Mouse (Mus musculus) neutrophil, adult 5-6 weeks (primary cell): ENCODE data around the gene Zfp503. TPM values are rescaled to one million over a fixed set of nuclear protein-coding genes. Genes with fewer than 3 reads are reported as not detected.

Experiments
- ATAC-seq: fragments of 151-379, 151-347 bp; 2 replicates; pipeline ENCODE4 v1.8.0; 2017; ENCODE audit warnings: mild to moderate bottlenecking, moderate TSS enrichment; ENCODE audit not compliant: insufficient number of reproducible peaks, poor library complexity, low FRiP score, severe bottlenecking; ENCODE audit errors: extremely low read depth
- total RNA-seq: library from RNA; stranded (forward); fragments of 200-1000 nt; gene quantifications from 2 replicates; pipeline ENCODE4 v1.2.3, GENCODE M21; 2017

Zfp503 gene
- 0.58 and 0.61 TPM in 2 replicates for total RNA-seq

- no peak for ATAC-seq
These were observed at the start of gene Zfp503 for GRCm38 (mm10) chr14:21989291-21989913. Gene Zfp503 (minus strand): TSS chr14:21989601.

- ATAC-seq = no peak
These were observed 48.2 kb upstream of the Zfp503 start for GRCm38 (mm10) chr14:22037498-22038131.

GRCm38 (mm10) chr14:22036802-22037497 lies 47.5 kb upstream of the Zfp503 start:
- ATAC-seq = no peak

GRCm38 (mm10) chr14:22036338-22036737 lies 46.9 kb upstream of the Zfp503 start:
- no peak for ATAC-seq

GRCm38 (mm10) chr14:22035900-22036299 lies 46.5 kb upstream of the Zfp503 start:
- no peak for ATAC-seq

GRCm38 (mm10) chr14:22023533-22023932 lies 34.1 kb upstream of the Zfp503 start:
- no peak for ATAC-seq

- ATAC-seq = no peak
These were observed 31.5 kb upstream of the Zfp503 start for GRCm38 (mm10) chr14:22020885-22021284.

GRCm38 (mm10) chr14:22019949-22020845 lies 30.8 kb upstream of the Zfp503 start:
- no peak for ATAC-seq

GRCm38 (mm10) chr14:22019252-22019948 lies 30.0 kb upstream of the Zfp503 start, which contains the start of gene Lrmda:
Gene Lrmda (plus strand): TSS chr14:22019712.
- ATAC-seq = peak; percentile 70

GRCm38 (mm10) chr14:22017011-22017410 lies 27.6 kb upstream of the Zfp503 start:
- ATAC-seq = no peak

GRCm38 (mm10) chr14:22014781-22015180 lies 25.4 kb upstream of the Zfp503 start:
- ATAC-seq = no peak

GRCm38 (mm10) chr14:22014315-22014714 lies 24.9 kb upstream of the Zfp503 start:
- ATAC-seq = no peak

GRCm38 (mm10) chr14:22007006-22007405 lies 17.6 kb upstream of the Zfp503 start:
- ATAC-seq = no peak

GRCm38 (mm10) chr14:22004943-22005342 lies 15.5 kb upstream of the Zfp503 start:
- no peak for ATAC-seq

- no peak for ATAC-seq
These were observed 14.2 kb upstream of the Zfp503 start for GRCm38 (mm10) chr14:22003631-22004030.

- no peak for ATAC-seq
These were observed 13.8 kb upstream of the Zfp503 start for GRCm38 (mm10) chr14:22003231-22003630.

- ATAC-seq = peak; percentile 90
These were observed 10.2 kb upstream of the Zfp503 start for GRCm38 (mm10) chr14:21999588-21999987.

GRCm38 (mm10) chr14:21995031-21995754 lies 5.8 kb upstream of the Zfp503 start:
- peak; percentile 62 for ATAC-seq
